9 mouse cellular contexts compared by ENCODE assay signal in genomic region chr17:29393335-29394089, GRCm38 (mm10). TPM values are rescaled to one million over a fixed set of nuclear protein-coding genes. Genes with fewer than 3 reads are reported as not detected.
DNase-seq lines count a peak whose midpoint lies in the region; ATAC-seq lines count a peak whose summit lies in the region.
"Had no signal": no experiment of that assay in that cellular context is flagged by ENCODE, and none has a peak within 500 bp of the region (broad histone marks: within the 10 kb centered on the region; RNA-seq: fewer than 3 reads in every experiment).

No protein-coding gene starts in this region.

- no peaks in the 10 kb centered on the region for H3K36me3 ChIP-seq in embryonic facial prominence, embryonic 10.5 days (replicated peaks)
- no peaks in the 10 kb centered on the region for H3K36me3 ChIP-seq in hindbrain, embryonic 10.5 days

- WGBS in embryonic facial prominence, embryonic 10.5 days, result 66% methylated on average over 14 of the region's 14 CpGs
- 65% methylated on average over 14 of the region's 14 CpGs for WGBS in hindbrain, embryonic 10.5 days

- ATAC-seq in common myeloid progenitor, adult 5-6 weeks (replicated peaks; ENCODE audit: low read depth, poor library complexity, severe bottlenecking), result 0 out of 2 replicates have a peak, but pooled peaks have one; percentile 3
- ATAC-seq in megakaryocyte, adult 5-6 weeks (ENCODE audit: poor library complexity, severe bottlenecking), result peak; percentile 16; the same call in 1 of the 2 replicates
- ATAC-seq: hindbrain, embryonic 16.5 days had no signal

- peaks cover 34% of the 10 kb centered on the region for H3K4me1 ChIP-seq in embryonic facial prominence, embryonic 10.5 days
- H3K4me1 ChIP-seq in hindbrain, embryonic 10.5 days (replicated peaks), result peaks cover 23% of the 10 kb centered on the region

- no peak overlapping the region for H3K27ac ChIP-seq in embryonic facial prominence, embryonic 10.5 days (replicated peaks)
- no peak overlapping the region for H3K27ac ChIP-seq in hindbrain, embryonic 10.5 days

- DNase-seq in adrenal gland, adult (ENCODE audit: inconsistent age in 2 of 2, low spot score in 1 of 2), result peak; percentile 44 to 69
- no peak for DNase-seq in adrenal gland, postnatal 36 days
- DNase-seq in thymus, postnatal 10 days (ENCODE audit: low spot score in 2 of 2), result peak; percentile 18 to 29
- no peak for DNase-seq in embryo, embryonic 11 days
- DNase-seq in embryonic facial prominence, embryonic 10.5 days (ENCODE audit: low spot score), result no peak
- DNase-seq in hindbrain, embryonic 10.5 days (ENCODE audit: low spot score), result no peak

- H3K27me3 ChIP-seq in embryonic facial prominence, embryonic 10.5 days (replicated peaks; ENCODE audit: low read depth, poor library complexity, severe bottlenecking), result peaks cover 20% of the 10 kb centered on the region; the same call in 1 of the 2 replicates
- H3K27me3 ChIP-seq in hindbrain, embryonic 10.5 days (ENCODE audit: insufficient read depth, poor library complexity, severe bottlenecking), result peaks cover 13% of the 10 kb centered on the region

- H3K9me3 ChIP-seq in embryonic facial prominence, embryonic 10.5 days, result no peaks in the 10 kb centered on the region
- H3K9me3 ChIP-seq in hindbrain, embryonic 10.5 days, result no peaks in the 10 kb centered on the region; the same call in 1 of the 2 replicates

- H3K4me3 ChIP-seq in embryonic facial prominence, embryonic 10.5 days, result no peak overlapping the region
- H3K4me3 ChIP-seq in hindbrain, embryonic 10.5 days, result no peak overlapping the region

RNA-seq across cellular contexts. Expression of gene Fgd2, which starts 32.8 kb away (rescaled TPM):
- 1 to 10 TPM; 2.6 to 3.6 TPM for total RNA-seq in adrenal gland, postnatal 36 days (2021)
- 23.9 and 39.0 TPM in 2 replicates for total RNA-seq in common myeloid progenitor, adult 5-6 weeks (2017)
- total RNA-seq in megakaryocyte, adult 5-6 weeks (2015), result 44.8 and 47.7 TPM in 2 replicates
- total RNA-seq in megakaryocyte, adult 5-6 weeks (2017), result 45.5 and 48.0 TPM in 2 replicates
- polyA plus RNA-seq in embryonic facial prominence, embryonic 10.5 days (2016; fragmentation: Nextera tagmentation; extraction: Ambion mirVana), result 10.2 and 12.3 TPM in 2 replicates
- polyA plus RNA-seq in hindbrain, embryonic 10.5 days (2016; fragmentation: Nextera tagmentation; extraction: Ambion mirVana), result 5.9 and 7.5 TPM in 2 replicates

RNA-seq across cellular contexts. Expression of gene Mtch1, which starts 45.8 kb away (rescaled TPM):
- 100 to 1,000 TPM; 249 to 251 TPM for total RNA-seq in adrenal gland, postnatal 36 days (2021)
- 56.5 and 76.6 TPM in 2 replicates for total RNA-seq in common myeloid progenitor, adult 5-6 weeks (2017)
- total RNA-seq in megakaryocyte, adult 5-6 weeks (2015), result 111 and 128 TPM in 2 replicates
- 84.1 and 107 TPM in 2 replicates for total RNA-seq in megakaryocyte, adult 5-6 weeks (2017)
- polyA plus RNA-seq in embryonic facial prominence, embryonic 10.5 days (2016; fragmentation: Nextera tagmentation; extraction: Ambion mirVana), result 278 and 280 TPM in 2 replicates
- 338 and 391 TPM in 2 replicates for polyA plus RNA-seq in hindbrain, embryonic 10.5 days (2016; fragmentation: Nextera tagmentation; extraction: Ambion mirVana)

Comparison
In these comparisons a context has a peak if more than half of its experiments do, and no peak if none do; other contexts are left out.
1. DNase-seq: peak in adrenal gland, adult (2 of 2) and thymus, postnatal 10 days (2 of 2); none in adrenal gland, postnatal 36 days (0 of 2), embryo, embryonic 11 days (single experiment), embryonic facial prominence, embryonic 10.5 days (single experiment) and hindbrain, embryonic 10.5 days (single experiment).